Mouse (Mus musculus) lung, adult 10 weeks (tissue): Measurements from ENCODE around the gene Wdr86. TPM values are rescaled to one million over a fixed set of nuclear protein-coding genes. Genes with fewer than 3 reads are reported as not detected.

Experiments used
- polyA plus RNA-seq: library from polyadenylated mRNA; stranded (reverse); fragments of 350-450 nt; fragmentation: Illumina TruSeq; extraction: RNeasy Lipid Tissue Mini Kit (QIAGEN cat#74804); gene quantifications from one replicate; pipeline ENCODE4 v1.2.3, GENCODE M21; 2014; ENCODE audit warnings: low read depth, low replicate concordance; ENCODE audit not compliant: insufficient read depth

Wdr86 gene
- polyA plus RNA-seq = 0.54 TPM

GRCm38 (mm10) chr5:24730488-24730871 is at the start of gene Wdr86:
TSS of gene Wdr86 (minus strand) at chr5:24730727.

GRCm38 (mm10) chr5:24757816-24758215 is 27.3 kb upstream of the Wdr86 start, which contains the start of gene Crygn:
TSS of gene Crygn (minus strand) at chr5:24758008.

GRCm38 (mm10) chr5:24685366-24686093 is 45.0 kb downstream of the Wdr86 start, which contains the start of gene Nub1:
TSS of gene Nub1 (plus strand) at chr5:24685532.

Other genes starting within 250 kb of the Wdr86 start
- 0.07 TPM for gene Gbx1, start 203.5 kb downstream of the Wdr86 start, polyA plus RNA-seq
- gene Asb10, start 189.7 kb downstream of the Wdr86 start, polyA plus RNA-seq = 0.51 TPM
- not detected for gene 4931409K22Rik, start 173.9 kb downstream of the Wdr86 start, polyA plus RNA-seq
- gene Abcf2, start 153.3 kb downstream of the Wdr86 start, polyA plus RNA-seq = 28.4 TPM
- gene Chpf2, start 144.0 kb downstream of the Wdr86 start, polyA plus RNA-seq = 12.6 TPM
- gene Smarcd3, start 106.3 kb downstream of the Wdr86 start, polyA plus RNA-seq = 12.3 TPM
- 35.2 TPM for gene Nub1, start 45.2 kb downstream of the Wdr86 start, polyA plus RNA-seq
- gene Crygn, start 27.3 kb upstream of the Wdr86 start, polyA plus RNA-seq = 0.94 TPM
- gene Rheb, start 111.9 kb upstream of the Wdr86 start, polyA plus RNA-seq = 90.1 TPM